Mouse (Mus musculus): Measurements from ENCODE around the gene Ace. TPM values are rescaled to one million over a fixed set of nuclear protein-coding genes. Genes with fewer than 3 reads are reported as not detected.

The Ace gene
- polyA plus RNA-seq, 1 experiment: 8.5 TPM

GRCm38 (mm10) chr11:106037418-106037751 is 69.6 kb downstream of the Ace start:
- peak; percentile 69 to 77 for DNase-seq (ENCODE audit: extremely low spot score in 1 of 2, low spot score in 1 of 2)

Other genes with a start within 250 kb of the Ace start
- 53.8 and 60.8 TPM in 2 replicates for gene Cyb561, start 14.6 kb upstream of the Ace start, polyA plus RNA-seq (2012; rRNA removed)
- not detected in 2 replicates for gene Ace3, start 26.7 kb downstream of the Ace start, polyA plus RNA-seq (2012; rRNA removed)
- 4.5 and 4.6 TPM in 2 replicates for gene Kcnh6, start 40.2 kb downstream of the Ace start, polyA plus RNA-seq (2012; rRNA removed)
- 127 and 132 TPM in 2 replicates for gene Dcaf7, start 68.9 kb downstream of the Ace start, polyA plus RNA-seq (2012; rRNA removed)
- gene Taco1, start 98.1 kb downstream of the Ace start, polyA plus RNA-seq (2012; rRNA removed): 13.2 and 14.6 TPM in 2 replicates
- 30.0 and 32.2 TPM in 2 replicates for gene Map3k3, start 116.7 kb downstream of the Ace start, polyA plus RNA-seq (2012; rRNA removed)
- not detected in 2 replicates for gene Gm10840, start 192.9 kb downstream of the Ace start, polyA plus RNA-seq (2012; rRNA removed)
- gene Limd2, start 192.9 kb downstream of the Ace start, polyA plus RNA-seq (2012; rRNA removed): 154 and 168 TPM in 2 replicates
- 78.7 and 79.8 TPM in 2 replicates for gene Strada, start 234.2 kb downstream of the Ace start, polyA plus RNA-seq (2012; rRNA removed)
- gene Ccdc47, start 248.4 kb downstream of the Ace start, polyA plus RNA-seq (2012; rRNA removed): 73.6 and 86.2 TPM in 2 replicates
- 44.5 and 49.9 TPM in 2 replicates for gene Ddx42, start 249.0 kb downstream of the Ace start, polyA plus RNA-seq (2012; rRNA removed)

All from frontal cortex, adult 2 months (tissue).